Mouse (Mus musculus): ENCODE results near the gene Gm5868. TPM values are rescaled to one million over a fixed set of nuclear protein-coding genes. Genes with fewer than 3 reads are reported as not detected.
A peak's percentile ranks its signal among the peaks of the same experiment; 100 is the strongest.
"Not testable (repeated sequence)": the region's sequence is repeated elsewhere in the genome, so short reads cannot be mapped to it uniquely, and the experiment has no call there.

Gene Gm5868
- polyA plus RNA-seq, 1 experiment: 0.58 TPM

GRCm38 (mm10) chr5:72617413-72617812, 30.1 kb upstream of the Gm5868 start:
- Histone ChIP-seq H3K9ac (ENCODE audit: low read depth, poor library complexity, severe bottlenecking) (no peak overlapping the region), H3K9me3 (replicated peaks; ENCODE audit: control insufficient read depth, insufficient read depth, low read length, poor library complexity, severe bottlenecking) (no peaks in the 10 kb centered on the region; the same call in 1 of the 2 replicates), H3K36me3 (ENCODE audit: control insufficient read depth, insufficient read depth, low read length, poor library complexity, severe bottlenecking) (no peaks in the 10 kb centered on the region), H3K4me3 (ENCODE audit: low read depth, low read length) (no peak overlapping the region), H3K27ac (ENCODE audit: insufficient read depth, low read length) (no peak overlapping the region), H3K27me3 (ENCODE audit: control insufficient read depth, insufficient read depth, low read length, poor library complexity, severe bottlenecking) (no peaks in the 10 kb centered on the region), H3K4me1 (ENCODE audit: control insufficient read depth, insufficient read depth, low read length) (no peaks in the 10 kb centered on the region)
- no peak for TF ChIP-seq POLR2A (IDR thresholded peaks at IDR 0.05; ENCODE audit: insufficient read depth, low read length)
- TF ChIP-seq CTCF (IDR thresholded peaks at IDR 0.05; ENCODE audit: low read depth, low read length): no peak
- TF ChIP-seq EP300 (IDR thresholded peaks at IDR 0.05; ENCODE audit: insufficient read depth, low read depth, low read length): no peak

- no peaks in the 10 kb centered on the region; the same call in 1 of the 2 replicates for H3K27me3 ChIP-seq (ENCODE audit: control insufficient read depth, insufficient read depth, low read length, poor library complexity, severe bottlenecking)
- TF ChIP-seq CTCF (IDR thresholded peaks at IDR 0.05; ENCODE audit: low read depth, low read length) (no peak), EP300 (IDR thresholded peaks at IDR 0.05; ENCODE audit: insufficient read depth, low read depth, low read length) (no peak), POLR2A (IDR thresholded peaks at IDR 0.05; ENCODE audit: insufficient read depth, low read length) (no peak)
These were observed 15.8 kb upstream of the Gm5868 start for GRCm38 (mm10) chr5:72603138-72603537.

DNA sequence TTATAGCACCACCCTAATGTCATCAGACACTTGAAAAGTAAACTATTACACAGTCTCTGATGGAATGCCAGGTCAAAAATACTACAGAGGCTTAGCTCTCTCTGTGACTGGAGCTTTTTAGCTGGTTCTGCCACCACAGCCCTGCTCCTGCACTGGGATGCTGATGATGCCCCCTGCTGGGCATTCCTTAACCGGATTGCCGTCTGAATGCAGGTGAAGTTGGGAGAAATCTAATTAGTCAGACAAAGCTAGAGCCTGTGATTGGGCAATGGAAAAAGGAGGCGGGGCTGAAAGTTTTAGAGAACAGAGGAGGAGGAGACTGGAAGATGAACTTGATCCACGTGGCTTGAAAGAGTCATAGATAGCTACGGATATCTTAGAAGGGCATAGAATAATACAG, 13.7 kb upstream of the Gm5868 start:
- no peak overlapping the region for H3K27ac ChIP-seq (ENCODE audit: insufficient read depth, low read length)
- no peak overlapping the region for H3K9ac ChIP-seq (ENCODE audit: low read depth, poor library complexity, severe bottlenecking)
- peak; percentile 60 for TF ChIP-seq CTCF (IDR thresholded peaks at IDR 0.05; ENCODE audit: low read depth, low read length)
- no peak for TF ChIP-seq POLR2A (IDR thresholded peaks at IDR 0.05; ENCODE audit: insufficient read depth, low read length)

More at GRCm38 (mm10) chr5:72603138-72603537, 15.8 kb upstream of the Gm5868 start:
- H3K36me3 ChIP-seq (ENCODE audit: control insufficient read depth, insufficient read depth, low read length, poor library complexity, severe bottlenecking): no peaks in the 10 kb centered on the region
- no peak overlapping the region for H3K27ac ChIP-seq (ENCODE audit: insufficient read depth, low read length)
- H3K9me3 ChIP-seq (replicated peaks; ENCODE audit: control insufficient read depth, insufficient read depth, low read length, poor library complexity, severe bottlenecking): no peaks in the 10 kb centered on the region; the same call in 1 of the 2 replicates
- no peak overlapping the region for H3K9ac ChIP-seq (ENCODE audit: low read depth, poor library complexity, severe bottlenecking)
- H3K4me3 ChIP-seq (ENCODE audit: low read depth, low read length): no peak overlapping the region
- no peaks in the 10 kb centered on the region for H3K4me1 ChIP-seq (ENCODE audit: control insufficient read depth, insufficient read depth, low read length)

DNA sequence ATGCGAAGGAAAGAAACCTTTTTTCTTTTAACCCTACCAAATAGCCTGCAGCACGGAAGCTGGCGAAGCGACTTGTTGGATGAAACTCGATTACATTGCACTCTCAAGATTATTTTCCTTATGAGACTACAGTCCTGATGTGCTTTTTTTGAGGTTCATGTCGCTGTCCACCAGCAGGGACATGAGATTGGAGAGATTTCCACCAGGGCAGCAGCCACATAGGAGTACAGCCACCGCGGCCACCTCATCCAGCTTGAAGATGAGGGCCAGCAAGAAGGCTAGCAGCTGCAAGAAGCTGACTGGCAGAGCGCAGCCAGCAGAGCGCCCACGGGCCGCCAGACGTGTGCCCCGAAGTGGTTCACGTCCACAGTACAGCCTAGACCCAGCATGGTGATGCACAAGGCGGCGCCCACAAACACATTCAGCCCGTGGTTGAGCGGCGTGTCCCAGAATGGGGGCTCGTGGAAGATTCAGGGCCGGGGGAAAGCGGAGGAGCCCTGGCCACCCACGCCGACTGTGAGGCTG, 622 bp downstream of the Gm5868 start:
- H3K36me3 ChIP-seq (ENCODE audit: control insufficient read depth, insufficient read depth, low read length, poor library complexity, severe bottlenecking); H3K27ac ChIP-seq (ENCODE audit: insufficient read depth, low read length); H3K27me3 ChIP-seq (ENCODE audit: control insufficient read depth, insufficient read depth, low read length, poor library complexity, severe bottlenecking); H3K9ac ChIP-seq (ENCODE audit: low read depth, poor library complexity, severe bottlenecking); H3K9me3 ChIP-seq (replicated peaks; ENCODE audit: control insufficient read depth, insufficient read depth, low read length, poor library complexity, severe bottlenecking); H3K4me1 ChIP-seq (ENCODE audit: control insufficient read depth, insufficient read depth, low read length): not testable (repeated sequence)
- peak overlapping the region; percentile 25; the same call in 1 of the 2 replicates for H3K4me3 ChIP-seq (ENCODE audit: low read depth, low read length)

More for the DNA sequence above, 13.7 kb upstream of the Gm5868 start:
- H3K4me1 ChIP-seq (ENCODE audit: control insufficient read depth, insufficient read depth, low read length): no peaks in the 10 kb centered on the region
- H3K36me3 ChIP-seq (ENCODE audit: control insufficient read depth, insufficient read depth, low read length, poor library complexity, severe bottlenecking): no peaks in the 10 kb centered on the region
- no peak overlapping the region for H3K4me3 ChIP-seq (ENCODE audit: low read depth, low read length)
- H3K27me3 ChIP-seq (ENCODE audit: control insufficient read depth, insufficient read depth, low read length, poor library complexity, severe bottlenecking): no peaks in the 10 kb centered on the region
- H3K9me3 ChIP-seq (replicated peaks; ENCODE audit: control insufficient read depth, insufficient read depth, low read length, poor library complexity, severe bottlenecking): no peaks in the 10 kb centered on the region; the same call in 1 of the 2 replicates

- H3K9ac ChIP-seq (ENCODE audit: low read depth, poor library complexity, severe bottlenecking); H3K9me3 ChIP-seq (replicated peaks; ENCODE audit: control insufficient read depth, insufficient read depth, low read length, poor library complexity, severe bottlenecking); H3K4me1 ChIP-seq (ENCODE audit: control insufficient read depth, insufficient read depth, low read length); H3K36me3 ChIP-seq (ENCODE audit: control insufficient read depth, insufficient read depth, low read length, poor library complexity, severe bottlenecking); H3K27ac ChIP-seq (ENCODE audit: insufficient read depth, low read length); H3K4me3 ChIP-seq (ENCODE audit: low read depth, low read length); H3K27me3 ChIP-seq (ENCODE audit: control insufficient read depth, insufficient read depth, low read length, poor library complexity, severe bottlenecking): not testable (repeated sequence)
- peak; percentile 32 for TF ChIP-seq CTCF (IDR thresholded peaks at IDR 0.05; ENCODE audit: low read depth, low read length)
These were observed 1.2 kb downstream of the Gm5868 start for GRCm38 (mm10) chr5:72586122-72586521.

- not testable (repeated sequence) for H3K9me3 ChIP-seq (replicated peaks; ENCODE audit: control insufficient read depth, insufficient read depth, low read length, poor library complexity, severe bottlenecking); H3K27me3 ChIP-seq (ENCODE audit: control insufficient read depth, insufficient read depth, low read length, poor library complexity, severe bottlenecking); H3K4me1 ChIP-seq (ENCODE audit: control insufficient read depth, insufficient read depth, low read length); H3K27ac ChIP-seq (ENCODE audit: insufficient read depth, low read length); H3K36me3 ChIP-seq (ENCODE audit: control insufficient read depth, insufficient read depth, low read length, poor library complexity, severe bottlenecking)
- Histone ChIP-seq H3K4me3 (ENCODE audit: low read depth, low read length) (peak within 1 kb of the TSS; percentile 47), H3K9ac (ENCODE audit: low read depth, poor library complexity, severe bottlenecking) (peak within 1 kb of the TSS; percentile 20)
These were observed 6.4 kb downstream of the Gm5868 start, which contains the start of gene Zar1 for GRCm38 (mm10) chr5:72580970-72581332. Gene Zar1 (minus strand): TSS chr5:72581254.

- peak overlapping the region; percentile 47 for H3K4me3 ChIP-seq (ENCODE audit: low read depth, low read length)
- not testable (repeated sequence) for H3K27me3 ChIP-seq (ENCODE audit: control insufficient read depth, insufficient read depth, low read length, poor library complexity, severe bottlenecking); H3K36me3 ChIP-seq (ENCODE audit: control insufficient read depth, insufficient read depth, low read length, poor library complexity, severe bottlenecking); H3K9me3 ChIP-seq (replicated peaks; ENCODE audit: control insufficient read depth, insufficient read depth, low read length, poor library complexity, severe bottlenecking); H3K4me1 ChIP-seq (ENCODE audit: control insufficient read depth, insufficient read depth, low read length); H3K27ac ChIP-seq (ENCODE audit: insufficient read depth, low read length)
- peak overlapping the region; percentile 20 for H3K9ac ChIP-seq (ENCODE audit: low read depth, poor library complexity, severe bottlenecking)
These were observed 7.0 kb downstream of the Gm5868 start for GRCm38 (mm10) chr5:72580088-72580969.

DNA sequence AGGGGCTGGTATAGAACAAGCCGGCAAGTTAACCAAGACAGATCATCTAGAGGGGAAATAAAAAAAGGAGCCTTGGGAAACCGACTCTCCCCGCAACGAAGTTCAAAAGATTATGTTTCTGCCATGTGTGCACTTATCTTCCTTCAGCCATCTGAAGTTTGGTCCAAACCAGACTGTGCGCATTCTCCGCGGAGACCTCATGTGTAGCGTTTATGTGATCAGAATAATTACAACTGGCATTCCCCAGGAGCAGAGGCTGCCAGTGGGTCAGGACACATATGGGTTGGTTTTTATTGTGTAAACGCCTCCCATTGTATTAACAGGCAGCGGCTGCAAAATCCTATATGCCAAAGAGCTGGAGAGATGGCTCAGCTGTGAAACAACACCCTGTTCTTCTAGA, 7.8 kb downstream of the Gm5868 start:
- H3K4me3 ChIP-seq (ENCODE audit: low read depth, low read length); H3K9me3 ChIP-seq (replicated peaks; ENCODE audit: control insufficient read depth, insufficient read depth, low read length, poor library complexity, severe bottlenecking); H3K27ac ChIP-seq (ENCODE audit: insufficient read depth, low read length); H3K27me3 ChIP-seq (ENCODE audit: control insufficient read depth, insufficient read depth, low read length, poor library complexity, severe bottlenecking); H3K36me3 ChIP-seq (ENCODE audit: control insufficient read depth, insufficient read depth, low read length, poor library complexity, severe bottlenecking); H3K4me1 ChIP-seq (ENCODE audit: control insufficient read depth, insufficient read depth, low read length); H3K9ac ChIP-seq (ENCODE audit: low read depth, poor library complexity, severe bottlenecking): not testable (repeated sequence)
